Mouse (Mus musculus): ENCODE measurements at regions not wholly inside any gene's neighbourhood (a gene's known extent, or its start where the extent isn't known, plus 50 kb on each side); places are given as distances from the start of the nearest gene placed in this dataset.

DNA sequence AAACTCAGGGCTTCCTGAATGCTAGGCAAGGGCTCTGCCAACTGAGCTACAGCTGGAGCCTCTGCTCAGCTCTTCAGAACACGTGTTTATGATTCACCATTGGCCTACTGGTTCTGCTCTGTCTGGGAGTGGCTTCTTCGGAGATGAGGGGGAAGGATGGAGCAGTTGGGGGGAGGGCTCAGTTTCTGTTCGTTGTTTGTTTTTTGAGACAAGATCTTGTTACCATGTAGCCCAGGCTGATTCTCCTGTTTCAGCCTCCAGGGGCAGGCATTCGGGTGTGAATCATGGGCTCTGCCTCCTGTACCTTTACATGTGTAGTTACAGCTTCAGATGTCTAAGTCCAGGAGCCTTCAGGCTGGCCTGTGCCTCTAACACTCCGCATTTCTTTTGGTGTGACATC is 285.3 kb upstream of the Gadl1 start:
- TF ChIP-seq CTCF (IDR thresholded peaks at IDR 0.05; ENCODE audit: low read depth, low read length) (no peak), POLR2A (IDR thresholded peaks at IDR 0.05; ENCODE audit: insufficient read depth, low read length) (no peak), EP300 (IDR thresholded peaks at IDR 0.05; ENCODE audit: insufficient read depth, low read depth, low read length) (no peak)

Measured in ES-Bruce4 (cell line).